Mouse (Mus musculus) heart, adult 2 months (tissue): ENCODE measurements around the gene Hmg20a. TPM values are rescaled to one million over a fixed set of nuclear protein-coding genes. Genes with fewer than 3 reads are reported as not detected.

Experiments
- DNase-seq, 2 experiments: peaks; one replicate each; pipeline ENCODE4 v3.0.0; 2021
- H3K27ac ChIP-seq: fragments of 200-600 bp; 2 replicates; pipeline ENCODE4 v1.8.1; 2022
- H3K27me3 ChIP-seq: fragments of 200-500 bp; 2 replicates; pipeline ENCODE4 v1.6.1; 2012; ENCODE audit warnings: mild to moderate bottlenecking, low read length, inconsistent platforms, mixed read lengths; ENCODE audit not compliant: control insufficient read depth, insufficient read depth
- H3K36me3 ChIP-seq: fragments of 200-500 bp; 2 replicates; pipeline ENCODE4 v1.6.1; 2012; ENCODE audit warnings: low read length, inconsistent platforms; ENCODE audit not compliant: control insufficient read depth, insufficient read depth
- H3K4me1 ChIP-seq: fragments of 200-500 bp; 2 replicates; pipeline ENCODE4 v1.6.1; 2011; ENCODE audit warnings: low read length; ENCODE audit not compliant: control insufficient read depth, insufficient read depth
- H3K4me3 ChIP-seq: fragments of 200-600 bp; 2 replicates; pipeline ENCODE4 v1.8.1; 2022
- H3K79me2 ChIP-seq: fragments of 200-500 bp; replicated peaks from 2 replicates; pipeline ENCODE4 v1.6.1; 2012; ENCODE audit warnings: mild to moderate bottlenecking, inconsistent platforms, low read length, moderate library complexity, mixed read lengths; ENCODE audit not compliant: control insufficient read depth, insufficient read depth
- H3K9ac ChIP-seq: fragments of 200-500 bp; 2 replicates; pipeline ENCODE4 v1.6.1; 2012; ENCODE audit warnings: low read depth, mild to moderate bottlenecking, control low read depth, inconsistent platforms, low read length, mixed read lengths
- CTCF ChIP-seq: fragments of 200-600 bp; IDR thresholded peaks from 2 replicates; pipeline ENCODE4 v1.8.1; 2022; ENCODE audit warnings: antibody characterized with exemption, mild to moderate bottlenecking, moderate library complexity
- EP300 ChIP-seq: fragments of 200-500 bp; IDR thresholded peaks from 2 replicates; pipeline ENCODE4 v1.6.1; 2011; ENCODE audit warnings: low read depth, low read length, control low read depth; ENCODE audit not compliant: insufficient read depth
- POLR2A ChIP-seq: fragments of 200-500 bp; IDR thresholded peaks from 2 replicates; pipeline ENCODE4 v1.6.1; 2011; ENCODE audit warnings: mild to moderate bottlenecking, low read depth, low read length, control low read depth; ENCODE audit not compliant: insufficient read depth
- WGBS: fragments of 180-500 bp; shearing (Covaris S2); methylation state at CpG from one replicate; pipeline ENCODE4 v1.1.7; 2018; 5-methylcytosine and 5-hydroxymethylcytosine counted together
- intact Hi-C: fragments of 180-260 bp; cut with DNase I; formaldehyde crosslinking; loops from one replicate; pipeline ENCODE4 v1.15.1; 2025
- polyA plus RNA-seq: library from polyadenylated mRNA; depleted of rRNA; stranded (reverse); fragments of >200 nt; gene quantifications from 2 replicates; pipeline ENCODE4 v1.2.3, GENCODE M21; 2012
- total RNA-seq, 2 experiments: library from RNA; stranded (reverse); gene quantifications; 2 replicates each; pipeline ENCODE4 v1.2.3; 2021

Gene Hmg20a
- total and polyA plus RNA-seq, 3 experiments, result 18.0 to 19.4 (median 18.6) TPM

DNA sequence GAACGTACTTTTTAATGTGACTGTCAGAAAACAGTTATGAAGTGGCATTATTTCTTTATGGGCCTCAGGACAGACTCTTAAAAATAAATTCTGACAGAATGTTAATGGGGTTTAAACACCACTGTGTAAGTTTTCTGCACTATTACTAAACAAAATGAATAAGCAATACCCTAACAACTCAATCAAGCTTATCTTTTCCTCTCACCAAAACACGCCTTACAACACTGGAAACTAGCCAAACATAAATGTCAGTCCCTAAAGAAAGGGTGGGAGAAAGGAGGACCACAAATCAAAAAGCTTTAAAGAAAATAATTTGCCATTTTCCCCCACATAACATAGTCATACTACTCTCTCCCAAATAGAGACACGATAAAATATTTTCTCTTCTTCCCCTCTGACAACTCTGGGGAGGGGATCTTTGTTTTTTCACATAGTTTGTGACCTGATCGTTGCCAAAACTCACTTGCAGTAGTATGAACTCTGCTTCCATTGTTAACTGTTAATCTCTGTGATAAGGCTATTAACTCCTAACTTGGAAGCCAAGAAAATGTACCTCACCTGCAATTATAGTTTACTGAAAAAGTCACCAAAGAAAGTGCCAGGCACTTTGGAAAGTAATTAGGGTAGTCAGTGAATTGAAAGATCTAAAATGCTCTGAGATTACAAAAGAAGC, 2.3 kb upstream of the Hmg20a start:
- peaks cover 8% of the 10 kb centered on the region for H3K79me2 ChIP-seq
- H3K4me1 ChIP-seq, result peaks cover 11% of the 10 kb centered on the region
- 22% methylated on average over 4 of the region's 4 CpGs for WGBS
- peak overlapping the region; percentile 93 for H3K4me3 ChIP-seq
- H3K36me3 ChIP-seq, result peaks cover 30% of the 10 kb centered on the region
- TF ChIP-seq POLR2A (no peak), EP300 (no peak), CTCF (no peak)
- DNase-seq, result no peak
- intact Hi-C loops, result loop anchor here (2.0 to 10.0 kb wide), 7 partner anchors 49 to 219 kb away; no protein-coding TSS in a partner anchor
- H3K27me3 ChIP-seq, result no peaks in the 10 kb centered on the region
- peak overlapping the region; percentile 97 for H3K27ac ChIP-seq
- H3K9ac ChIP-seq, result no peak overlapping the region

DNA sequence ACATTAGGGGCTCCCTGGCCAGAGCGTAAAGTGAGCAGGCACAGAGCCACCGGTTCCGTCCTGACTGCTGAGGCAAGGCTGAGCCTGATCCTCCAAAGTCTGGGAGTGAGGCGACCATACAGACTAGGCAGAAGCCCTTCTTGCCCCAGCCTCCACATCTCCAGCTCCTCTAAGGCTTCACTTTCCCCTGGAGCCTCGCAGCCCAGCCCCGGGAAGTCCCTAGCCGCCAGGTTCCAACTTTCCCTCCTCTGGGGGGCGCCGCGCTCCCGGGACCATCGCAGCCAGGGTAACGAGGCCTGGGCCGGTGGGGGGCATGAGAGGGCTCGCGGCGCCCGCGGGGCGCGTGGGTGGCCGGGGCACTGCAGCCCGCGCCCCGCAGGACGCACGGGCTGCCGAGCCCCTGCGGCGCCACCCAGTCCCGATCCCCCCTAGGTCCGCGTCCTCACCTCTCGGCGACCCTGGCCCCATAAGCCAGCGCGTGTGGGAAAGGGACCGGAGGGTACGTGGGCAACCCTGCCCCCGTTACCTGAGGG, 928 bp upstream of the Hmg20a start:
- Histone ChIP-seq H3K27me3 (no peaks in the 10 kb centered on the region), H3K79me2 (peaks cover 3% of the 10 kb centered on the region), H3K36me3 (peaks cover 35% of the 10 kb centered on the region), H3K4me1 (peaks cover 14% of the 10 kb centered on the region), H3K9ac (peak overlapping the region; percentile 93), H3K27ac (peak overlapping the region; percentile 97), H3K4me3 (peak overlapping the region; percentile 93)
- intact Hi-C loops, result loop anchor here (1.0 to 10.0 kb wide), 8 partner anchors 47 to 217 kb away; no protein-coding TSS in a partner anchor
- peak; percentile 92 for DNase-seq
- TF ChIP-seq CTCF (peak; percentile 87), POLR2A (no peak)
- under 1% methylated on average over 40 of the region's 40 CpGs for WGBS

DNA sequence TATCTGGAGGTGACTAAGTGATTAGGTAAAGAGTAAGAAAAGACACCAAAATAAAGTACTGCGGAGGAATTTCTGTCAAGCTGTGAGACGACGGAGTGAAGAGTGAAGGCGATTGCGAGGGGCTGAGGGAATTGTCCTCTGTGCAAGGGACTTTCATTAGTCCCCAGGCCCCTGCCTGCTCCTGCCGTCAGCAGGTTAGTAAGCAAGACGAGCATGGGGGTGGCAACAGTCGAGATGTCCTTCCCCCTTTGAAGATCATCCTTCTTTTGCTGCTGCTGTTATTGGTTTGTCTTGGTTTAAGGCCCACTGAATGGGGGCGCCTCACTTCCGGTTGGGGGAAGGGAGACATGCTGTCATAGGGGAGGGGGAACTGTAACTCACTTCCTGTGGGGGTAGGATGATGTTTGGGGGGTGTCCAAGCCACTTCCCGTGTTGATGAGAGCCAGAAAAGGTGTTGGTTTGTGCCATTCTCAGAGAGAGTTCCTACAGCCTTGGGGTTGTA, 380 bp downstream of the Hmg20a start:
- H3K36me3 ChIP-seq, result peaks cover 33% of the 10 kb centered on the region
- peak overlapping the region; percentile 72 for H3K4me3 ChIP-seq
- no peaks in the 10 kb centered on the region for H3K27me3 ChIP-seq
- intact Hi-C loops, result loop anchor here (5.0 to 10.0 kb wide), 3 partner anchors 91 to 216 kb away; no protein-coding TSS in a partner anchor
- peak; percentile 77 to 81 for DNase-seq
- H3K79me2 ChIP-seq, result peaks cover 3% of the 10 kb centered on the region
- H3K27ac ChIP-seq, result peak overlapping the region; percentile 97
- under 1% methylated on average over 11 of the region's 11 CpGs for WGBS
- peaks cover 13% of the 10 kb centered on the region for H3K4me1 ChIP-seq
- TF ChIP-seq POLR2A (peak; percentile 73), CTCF (no peak), EP300 (0 out of 2 replicates have a peak, but pooled peaks have one; percentile 46)
- H3K9ac ChIP-seq, result peak overlapping the region; percentile 78

GRCm38 (mm10) chr9:56420236-56420635, 1.8 kb downstream of the Hmg20a start:
- TF ChIP-seq EP300 (no peak), CTCF (no peak), POLR2A (no peak)
- Histone ChIP-seq H3K9ac (no peak overlapping the region), H3K27ac (peak overlapping the region; percentile 0; the same call in 1 of the 2 replicates), H3K4me1 (peaks cover 19% of the 10 kb centered on the region), H3K4me3 (no peak overlapping the region; the same call in 1 of the 2 replicates), H3K27me3 (no peaks in the 10 kb centered on the region), H3K79me2 (peaks cover 6% of the 10 kb centered on the region), H3K36me3 (peaks cover 43% of the 10 kb centered on the region)
- 98% methylated on average over 1 of the region's 1 CpGs for WGBS
- intact Hi-C loops, result no loop called here
- DNase-seq, result no peak

DNA sequence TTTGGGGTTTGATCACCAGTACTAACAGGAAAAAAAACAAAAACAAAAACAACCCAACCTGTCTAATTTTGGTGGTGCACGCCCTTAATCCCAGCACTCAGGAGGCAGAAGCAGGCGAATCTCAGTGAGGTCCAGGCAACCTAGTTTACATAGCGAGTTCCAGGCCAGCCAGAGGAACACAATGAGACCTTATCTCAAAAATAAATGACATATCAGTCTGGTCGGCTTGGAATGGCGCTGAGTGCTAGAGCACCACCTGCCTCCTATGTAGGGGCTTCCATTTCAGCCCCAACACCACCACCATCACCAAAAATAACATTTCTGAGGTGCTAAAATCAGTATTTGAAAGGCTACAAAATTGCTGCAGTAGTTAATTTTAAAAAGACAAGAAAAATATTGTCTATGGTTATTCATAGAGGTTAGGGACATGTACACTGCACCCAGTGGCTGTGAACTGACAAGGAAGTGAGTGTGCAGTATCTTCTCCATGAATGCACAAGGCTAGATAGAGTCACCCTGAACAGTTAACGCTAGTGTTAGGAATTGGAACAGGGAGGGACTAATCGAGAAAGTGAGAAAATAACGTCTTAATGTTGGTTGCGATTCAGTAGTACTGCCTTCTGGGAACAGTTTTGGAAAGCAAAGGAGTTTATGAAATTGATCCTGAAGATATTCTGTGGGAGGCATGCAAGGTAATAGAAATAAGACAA, 2.6 kb downstream of the Hmg20a start:
- H3K27me3 ChIP-seq, result no peaks in the 10 kb centered on the region
- H3K27ac ChIP-seq, result peak overlapping the region; percentile 44
- H3K4me1 ChIP-seq, result peaks cover 19% of the 10 kb centered on the region
- no peak overlapping the region for H3K9ac ChIP-seq
- peaks cover 37% of the 10 kb centered on the region for H3K36me3 ChIP-seq
- TF ChIP-seq CTCF, result no peak
- TF ChIP-seq POLR2A, result no peak
- no peak for TF ChIP-seq EP300
- WGBS, result 37% methylated on average over 9 of the region's 9 CpGs
- intact Hi-C loops, result no loop called here
- H3K79me2 ChIP-seq, result peaks cover 6% of the 10 kb centered on the region
- H3K4me3 ChIP-seq, result no peak overlapping the region
- DNase-seq, result no peak
